Mouse (Mus musculus) thymus, adult 2 months (tissue): Measurements from ENCODE around the gene Polr3gl.

Source experiments
- CTCF ChIP-seq: fragments of 200-500 bp; IDR thresholded peaks from 2 replicates; pipeline ENCODE4 v1.5.1; 2012; ENCODE audit warnings: mild to moderate bottlenecking, control low read depth, low read length, moderate library complexity, borderline replicate concordance; ENCODE audit not compliant: control insufficient read depth, poor library complexity, insufficient read depth; ENCODE audit errors: extremely low read depth
- POLR2A ChIP-seq: fragments of 200-500 bp; IDR thresholded peaks from 2 replicates; pipeline ENCODE4 v1.6.1; 2012; ENCODE audit warnings: mild to moderate bottlenecking, low read length, control low read depth, moderate library complexity; ENCODE audit not compliant: control insufficient read depth, poor library complexity, insufficient read depth; ENCODE audit errors: extremely low read depth

- TF ChIP-seq CTCF (no peak), POLR2A (no peak)
These were observed 37.0 kb downstream of the Polr3gl start for GRCm38 (mm10) chr3:96556651-96557635.
